Mouse (Mus musculus): Measurements from ENCODE around the gene Acp6. TPM values are rescaled to one million over a fixed set of nuclear protein-coding genes. Genes with fewer than 3 reads are reported as not detected.
A peak's percentile ranks its signal among the peaks of the same experiment; 100 is the strongest.

Acp6 gene
- polyA plus RNA-seq, 1 experiment from 2014 or later: 11.7 TPM

- Histone ChIP-seq H3K4me1 (ENCODE audit: control insufficient read depth, insufficient read depth, low read length) (no peaks in the 10 kb centered on the region), H3K27ac (replicated peaks; ENCODE audit: low read depth, low read length) (no peak overlapping the region), H3K9me3 (ENCODE audit: control insufficient read depth, low read length) (no peaks in the 10 kb centered on the region), H3K27me3 (ENCODE audit: control insufficient read depth, insufficient read depth, low read length) (no peaks in the 10 kb centered on the region), H3K4me2 (ENCODE audit: low read length) (no peak overlapping the region), H3K36me3 (ENCODE audit: control insufficient read depth, insufficient read depth, low read length) (no peaks in the 10 kb centered on the region), H3K9ac (replicated peaks; ENCODE audit: low read length) (no peak overlapping the region), H3K4me3 (replicated peaks; ENCODE audit: low read depth, low read length) (no peak overlapping the region)
- ATAC-seq (ENCODE audit: low FRiP score, low TSS enrichment) (no peak), DNase-seq (no peak)
- 87% methylated on average over 5 of the region's 5 CpGs for WGBS
Observed at GRCm38 (mm10) chr3:97172632-97173031, 14.1 kb downstream of the Acp6 start.

GRCm38 (mm10) chr3:97178885-97179284 lies 20.3 kb downstream of the Acp6 start:
- Histone ChIP-seq H3K36me3 (ENCODE audit: control insufficient read depth, insufficient read depth, low read length) (no peaks in the 10 kb centered on the region), H3K4me2 (ENCODE audit: low read length) (no peak overlapping the region), H3K27me3 (ENCODE audit: control insufficient read depth, insufficient read depth, low read length) (no peaks in the 10 kb centered on the region), H3K9ac (replicated peaks; ENCODE audit: low read length) (no peak overlapping the region), H3K4me1 (ENCODE audit: control insufficient read depth, insufficient read depth, low read length) (no peaks in the 10 kb centered on the region), H3K4me3 (replicated peaks; ENCODE audit: low read depth, low read length) (no peak overlapping the region), H3K9me3 (ENCODE audit: control insufficient read depth, low read length) (no peaks in the 10 kb centered on the region), H3K27ac (replicated peaks; ENCODE audit: low read depth, low read length) (no peak overlapping the region)
- 84% methylated on average over 6 of the region's 6 CpGs for WGBS
- DNase-seq (no peak), ATAC-seq (ENCODE audit: low FRiP score, low TSS enrichment) (no peak)

- WGBS: 44% methylated on average over 6 of the region's 6 CpGs
- Histone ChIP-seq H3K4me3 (replicated peaks; ENCODE audit: low read depth, low read length) (no peak overlapping the region), H3K4me2 (ENCODE audit: low read length) (no peak overlapping the region), H3K36me3 (ENCODE audit: control insufficient read depth, insufficient read depth, low read length) (no peaks in the 10 kb centered on the region), H3K27ac (replicated peaks; ENCODE audit: low read depth, low read length) (0 out of 2 replicates have a peak overlapping the region, but pooled peaks have one; percentile 32), H3K9ac (replicated peaks; ENCODE audit: low read length) (no peak overlapping the region; the same call in 1 of the 2 replicates), H3K27me3 (ENCODE audit: control insufficient read depth, insufficient read depth, low read length) (no peaks in the 10 kb centered on the region), H3K4me1 (ENCODE audit: control insufficient read depth, insufficient read depth, low read length) (no peaks in the 10 kb centered on the region), H3K9me3 (ENCODE audit: control insufficient read depth, low read length) (no peaks in the 10 kb centered on the region)
- DNase-seq (no peak), ATAC-seq (ENCODE audit: low FRiP score, low TSS enrichment) (no peak)
Observed at GRCm38 (mm10) chr3:97180527-97180926, 21.9 kb downstream of the Acp6 start.

GRCm38 (mm10) chr3:97183810-97184209 lies 25.2 kb downstream of the Acp6 start:
- WGBS: 40% methylated on average over 3 of the region's 3 CpGs

GRCm38 (mm10) chr3:97185098-97185860 lies 26.7 kb downstream of the Acp6 start:
- ATAC-seq (ENCODE audit: low FRiP score, low TSS enrichment) (0 out of 2 replicates have a peak, but pooled peaks have one; percentile 47), DNase-seq (peak; percentile 91)
- no peak overlapping the region for H3K27ac ChIP-seq (replicated peaks; ENCODE audit: low read depth, low read length)
- 44% methylated on average over 10 of the region's 10 CpGs for WGBS
- H3K9ac ChIP-seq (replicated peaks; ENCODE audit: low read length): no peak overlapping the region
- no peak overlapping the region for H3K4me2 ChIP-seq (ENCODE audit: low read length)
- no peaks in the 10 kb centered on the region for H3K36me3 ChIP-seq (ENCODE audit: control insufficient read depth, insufficient read depth, low read length)
- no peaks in the 10 kb centered on the region for H3K9me3 ChIP-seq (ENCODE audit: control insufficient read depth, low read length)
- H3K4me3 ChIP-seq (replicated peaks; ENCODE audit: low read depth, low read length): no peak overlapping the region
- no peaks in the 10 kb centered on the region for H3K4me1 ChIP-seq (ENCODE audit: control insufficient read depth, insufficient read depth, low read length)
- no peaks in the 10 kb centered on the region for H3K27me3 ChIP-seq (ENCODE audit: control insufficient read depth, insufficient read depth, low read length)

More at GRCm38 (mm10) chr3:97183810-97184209, 25.2 kb downstream of the Acp6 start:
- Histone ChIP-seq H3K36me3 (ENCODE audit: control insufficient read depth, insufficient read depth, low read length) (no peaks in the 10 kb centered on the region), H3K4me1 (ENCODE audit: control insufficient read depth, insufficient read depth, low read length) (no peaks in the 10 kb centered on the region), H3K9ac (replicated peaks; ENCODE audit: low read length) (no peak overlapping the region), H3K27ac (replicated peaks; ENCODE audit: low read depth, low read length) (no peak overlapping the region), H3K9me3 (ENCODE audit: control insufficient read depth, low read length) (no peaks in the 10 kb centered on the region), H3K27me3 (ENCODE audit: control insufficient read depth, insufficient read depth, low read length) (no peaks in the 10 kb centered on the region), H3K4me3 (replicated peaks; ENCODE audit: low read depth, low read length) (no peak overlapping the region), H3K4me2 (ENCODE audit: low read length) (no peak overlapping the region)
- ATAC-seq (ENCODE audit: low FRiP score, low TSS enrichment) (no peak), DNase-seq (no peak)

- no peak for ATAC-seq (ENCODE audit: low FRiP score, low TSS enrichment)
- no peaks in the 10 kb centered on the region for H3K36me3 ChIP-seq (ENCODE audit: control insufficient read depth, insufficient read depth, low read length)
- no peak overlapping the region for H3K4me3 ChIP-seq (replicated peaks; ENCODE audit: low read depth, low read length)
- no peaks in the 10 kb centered on the region for H3K9me3 ChIP-seq (ENCODE audit: control insufficient read depth, low read length)
- no peak overlapping the region for H3K4me2 ChIP-seq (ENCODE audit: low read length)
- H3K27me3 ChIP-seq (ENCODE audit: control insufficient read depth, insufficient read depth, low read length): no peaks in the 10 kb centered on the region
- no peak overlapping the region for H3K27ac ChIP-seq (replicated peaks; ENCODE audit: low read depth, low read length)
- 92% methylated on average over 8 of the region's 8 CpGs for WGBS
- no peaks in the 10 kb centered on the region for H3K4me1 ChIP-seq (ENCODE audit: control insufficient read depth, insufficient read depth, low read length)
- no peak for DNase-seq
- H3K9ac ChIP-seq (replicated peaks; ENCODE audit: low read length): no peak overlapping the region
Observed at GRCm38 (mm10) chr3:97196571-97196970, 38.0 kb downstream of the Acp6 start.

GRCm38 (mm10) chr3:97199261-97199660 lies 40.7 kb downstream of the Acp6 start:
- Histone ChIP-seq H3K4me1 (ENCODE audit: control insufficient read depth, insufficient read depth, low read length) (no peaks in the 10 kb centered on the region), H3K9me3 (ENCODE audit: control insufficient read depth, low read length) (no peaks in the 10 kb centered on the region), H3K4me2 (ENCODE audit: low read length) (no peak overlapping the region), H3K27ac (replicated peaks; ENCODE audit: low read depth, low read length) (no peak overlapping the region), H3K9ac (replicated peaks; ENCODE audit: low read length) (no peak overlapping the region), H3K36me3 (ENCODE audit: control insufficient read depth, insufficient read depth, low read length) (peaks cover 15% of the 10 kb centered on the region), H3K4me3 (replicated peaks; ENCODE audit: low read depth, low read length) (no peak overlapping the region), H3K27me3 (ENCODE audit: control insufficient read depth, insufficient read depth, low read length) (no peaks in the 10 kb centered on the region)
- ATAC-seq (ENCODE audit: low FRiP score, low TSS enrichment): no peak
- 31% methylated on average over 4 of the region's 4 CpGs for WGBS
- DNase-seq: no peak

- Histone ChIP-seq H3K27me3 (ENCODE audit: control insufficient read depth, insufficient read depth, low read length) (no peaks in the 10 kb centered on the region), H3K4me1 (ENCODE audit: control insufficient read depth, insufficient read depth, low read length) (no peaks in the 10 kb centered on the region), H3K36me3 (ENCODE audit: control insufficient read depth, insufficient read depth, low read length) (peaks cover 42% of the 10 kb centered on the region), H3K4me3 (replicated peaks; ENCODE audit: low read depth, low read length) (no peak overlapping the region), H3K9ac (replicated peaks; ENCODE audit: low read length) (no peak overlapping the region), H3K9me3 (ENCODE audit: control insufficient read depth, low read length) (no peaks in the 10 kb centered on the region), H3K27ac (replicated peaks; ENCODE audit: low read depth, low read length) (no peak overlapping the region), H3K4me2 (ENCODE audit: low read length) (no peak overlapping the region)
- WGBS: 48% methylated on average over 5 of the region's 5 CpGs
- DNase-seq (peak; percentile 81), ATAC-seq (ENCODE audit: low FRiP score, low TSS enrichment) (no peak; the same call in 1 of the 2 replicates)
Observed at GRCm38 (mm10) chr3:97201943-97202342, 43.4 kb downstream of the Acp6 start.

GRCm38 (mm10) chr3:97203880-97204279 lies 45.3 kb downstream of the Acp6 start:
- no peak overlapping the region for H3K9ac ChIP-seq (replicated peaks; ENCODE audit: low read length)
- DNase-seq (no peak), ATAC-seq (ENCODE audit: low FRiP score, low TSS enrichment) (no peak)
- no peaks in the 10 kb centered on the region for H3K4me1 ChIP-seq (ENCODE audit: control insufficient read depth, insufficient read depth, low read length)
- WGBS: 89% methylated on average over 14 of the region's 14 CpGs
- H3K9me3 ChIP-seq (ENCODE audit: control insufficient read depth, low read length): no peaks in the 10 kb centered on the region
- no peak overlapping the region for H3K27ac ChIP-seq (replicated peaks; ENCODE audit: low read depth, low read length)
- no peaks in the 10 kb centered on the region for H3K27me3 ChIP-seq (ENCODE audit: control insufficient read depth, insufficient read depth, low read length)
- H3K4me3 ChIP-seq (replicated peaks; ENCODE audit: low read depth, low read length): no peak overlapping the region
- H3K36me3 ChIP-seq (ENCODE audit: control insufficient read depth, insufficient read depth, low read length): peaks cover 61% of the 10 kb centered on the region
- no peak overlapping the region for H3K4me2 ChIP-seq (ENCODE audit: low read length)
